ENCODE assay signal across 8 mouse cellular contexts in the genomic region with DNA sequence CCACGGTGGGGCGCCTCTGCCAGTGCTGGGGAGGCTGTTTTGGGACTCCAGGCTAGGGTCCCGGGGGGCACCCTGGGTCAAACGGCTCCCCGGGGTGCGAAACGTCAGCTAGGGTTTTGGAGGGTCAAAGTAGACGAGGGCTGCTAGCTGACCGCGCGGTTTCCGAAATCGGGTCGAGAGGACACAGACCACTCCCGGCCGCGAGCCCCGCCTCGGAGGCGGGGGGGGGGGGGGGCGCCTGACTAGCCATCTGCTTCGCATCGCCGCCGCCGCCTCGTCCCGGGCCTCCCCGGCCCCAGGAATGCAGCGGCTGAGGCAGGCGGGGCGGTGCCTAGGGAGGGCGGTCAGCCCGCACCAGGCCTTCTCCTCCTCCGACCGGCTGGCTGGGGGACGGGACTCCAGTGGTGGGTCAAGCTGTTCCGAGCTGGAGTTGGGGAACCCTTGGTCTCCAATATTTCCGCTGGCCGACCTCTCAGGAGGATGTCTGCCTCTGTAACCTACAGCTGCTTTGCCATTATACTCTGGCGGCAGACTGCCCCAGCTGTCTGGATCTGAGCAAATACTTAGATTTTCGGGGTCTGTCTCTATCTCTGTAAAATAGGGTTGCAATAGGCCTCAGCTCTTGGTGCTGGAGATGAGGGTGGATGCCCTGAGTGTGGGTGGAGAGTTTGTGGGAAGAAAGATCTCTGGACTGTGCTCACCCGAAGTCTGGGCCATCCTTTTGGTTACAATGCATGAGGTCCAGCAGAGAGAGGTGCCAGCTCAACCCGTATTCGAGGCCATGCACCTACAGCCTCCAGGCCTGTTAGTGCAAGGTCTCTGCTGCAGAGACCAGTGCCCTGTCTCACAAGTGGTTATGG. TPM values are rescaled to one million over a fixed set of nuclear protein-coding genes. Genes with fewer than 3 reads are reported as not detected.
DNase-seq lines count a peak whose midpoint lies in the region; ATAC-seq and TF ChIP-seq lines count a peak whose summit lies in the region.

No protein-coding gene starts in this region.

- peak; percentile 87 for DNase-seq in embryonic facial prominence, embryonic 10.5 days (ENCODE audit: low spot score)
- DNase-seq in kidney, adult 9 months = peak; percentile 54
- no peak for DNase-seq in right cerebral cortex, postnatal 10 days (ENCODE audit: low spot score in 2 of 2)
- no peak for DNase-seq in right cerebral cortex, postnatal 4 days

- TF ChIP-seq CTCF in E14TG2a.4 (conservative IDR thresholded peaks at IDR 0.05; ENCODE audit: low read length) = no peak
- no peak for TF ChIP-seq CTCF in testis, adult 2 months (IDR thresholded peaks at IDR 0.05; ENCODE audit: control insufficient read depth, insufficient read depth, insufficient replicate concordance, low read depth, low read length)

- peaks cover 5% of the 10 kb centered on the region; the same call in 1 of the 2 replicates for H3K9me3 ChIP-seq in E14TG2a.4 (ENCODE audit: low read length)
- no peaks in the 10 kb centered on the region for H3K9me3 ChIP-seq in embryonic facial prominence, embryonic 10.5 days
- no peaks in the 10 kb centered on the region for H3K9me3 ChIP-seq in heart, embryonic 11.5 days (replicated peaks; ENCODE audit: control insufficient read depth, low read length)
- H3K9me3 ChIP-seq in lung, embryonic 15.5 days = no peaks in the 10 kb centered on the region

- peak overlapping the region; percentile 96 for H3K27ac ChIP-seq in embryonic facial prominence, embryonic 10.5 days (replicated peaks)
- H3K27ac ChIP-seq in heart, embryonic 11.5 days (ENCODE audit: low read depth, low read length) = peak overlapping the region; percentile 81
- peak overlapping the region; percentile 94 for H3K27ac ChIP-seq in lung, embryonic 15.5 days
- no peak overlapping the region; the same call in 1 of the 2 replicates for H3K27ac ChIP-seq in testis, adult 2 months (ENCODE audit: control insufficient read depth, insufficient read depth, low read depth, low read length)

- TF ChIP-seq POLR2A in testis, adult 2 months (IDR thresholded peaks at IDR 0.05; ENCODE audit: control insufficient read depth, low read depth, low read length) = no peak

- H3K9ac ChIP-seq in heart, embryonic 11.5 days (ENCODE audit: low read depth, low read length) = peak overlapping the region; percentile 83
- H3K9ac ChIP-seq in lung, embryonic 15.5 days = peak overlapping the region; percentile 71

- peaks cover 44% of the 10 kb centered on the region for H3K4me1 ChIP-seq in E14TG2a.4 (replicated peaks; ENCODE audit: low read depth, low read length)
- H3K4me1 ChIP-seq in embryonic facial prominence, embryonic 10.5 days = peaks cover 70% of the 10 kb centered on the region
- peaks cover 36% of the 10 kb centered on the region for H3K4me1 ChIP-seq in heart, embryonic 11.5 days (ENCODE audit: control insufficient read depth, insufficient read depth, low read length)
- peaks cover 66% of the 10 kb centered on the region for H3K4me1 ChIP-seq in lung, embryonic 15.5 days
- peaks cover 28% of the 10 kb centered on the region for H3K4me1 ChIP-seq in testis, adult 2 months (ENCODE audit: control insufficient read depth, insufficient read depth, low read length)

- no peak; the same call in 1 of the 2 replicates for ATAC-seq in heart, embryonic 11.5 days (replicated peaks; ENCODE audit: insufficient number of reproducible peaks, low FRiP score, low TSS enrichment)
- peak; percentile 81 for ATAC-seq in lung, embryonic 15.5 days (ENCODE audit: borderline replicate concordance, extremely low read depth, low FRiP score, low TSS enrichment)

- H3K27me3 ChIP-seq in E14TG2a.4 (ENCODE audit: insufficient read depth, low read length) = peaks cover 95% of the 10 kb centered on the region
- H3K27me3 ChIP-seq in embryonic facial prominence, embryonic 10.5 days (replicated peaks; ENCODE audit: low read depth, poor library complexity, severe bottlenecking) = peaks cover 96% of the 10 kb centered on the region
- H3K27me3 ChIP-seq in heart, embryonic 11.5 days (ENCODE audit: control insufficient read depth, insufficient read depth, low read length) = peaks cover 66% of the 10 kb centered on the region
- peaks cover 44% of the 10 kb centered on the region for H3K27me3 ChIP-seq in lung, embryonic 15.5 days
- H3K27me3 ChIP-seq in testis, adult 2 months (ENCODE audit: control insufficient read depth, insufficient read depth, low read length) = no peaks in the 10 kb centered on the region

- peak overlapping the region; percentile 80 for H3K4me2 ChIP-seq in heart, embryonic 11.5 days
- peak overlapping the region; percentile 76 for H3K4me2 ChIP-seq in lung, embryonic 15.5 days

- H3K4me3 ChIP-seq in E14TG2a.4 (replicated peaks; ENCODE audit: low read length) = peak overlapping the region; percentile 70
- peak overlapping the region; percentile 77 for H3K4me3 ChIP-seq in embryonic facial prominence, embryonic 10.5 days
- peak overlapping the region; percentile 60 for H3K4me3 ChIP-seq in heart, embryonic 11.5 days (ENCODE audit: low read depth, low read length)
- H3K4me3 ChIP-seq in lung, embryonic 15.5 days = peak overlapping the region; percentile 60
- peak overlapping the region; percentile 54 for H3K4me3 ChIP-seq in testis, adult 2 months (ENCODE audit: control insufficient read depth, low read depth, low read length)

- 1% methylated on average over 45 of the region's 45 CpGs for WGBS in embryonic facial prominence, embryonic 10.5 days
- WGBS in heart, embryonic 11.5 days (ENCODE audit: insufficient replicate concordance) = 3% methylated on average over 38 of the region's 45 CpGs
- 4% methylated on average over 35 of the region's 45 CpGs for WGBS in lung, embryonic 15.5 days

- no peaks in the 10 kb centered on the region for H3K36me3 ChIP-seq in E14TG2a.4 (ENCODE audit: insufficient read depth, low read length)
- H3K36me3 ChIP-seq in embryonic facial prominence, embryonic 10.5 days (replicated peaks) = peaks cover 14% of the 10 kb centered on the region
- H3K36me3 ChIP-seq in heart, embryonic 11.5 days (ENCODE audit: control insufficient read depth, insufficient read depth, low read length) = 0 out of 2 replicates have a peak, but pooled peaks cover 4% of the 10 kb centered on the region
- H3K36me3 ChIP-seq in lung, embryonic 15.5 days = 0 out of 2 replicates have a peak, but pooled peaks cover 3% of the 10 kb centered on the region
- no peaks in the 10 kb centered on the region for H3K36me3 ChIP-seq in testis, adult 2 months (ENCODE audit: control insufficient read depth, insufficient read depth, low read length)

RNA-seq across cellular contexts. Expression of a gene that starts 1.5 kb away (rescaled TPM):
- 9.3 and 10.5 TPM in 2 replicates for polyA plus RNA-seq in embryonic facial prominence, embryonic 10.5 days (2016; fragmentation: Nextera tagmentation; extraction: Ambion mirVana)
- 7.2 and 9.6 TPM in 2 replicates for polyA plus RNA-seq in heart, embryonic 11.5 days (2014; fragmentation: Nextera tagmentation; extraction: Ambion mirVana)
- 20.5 and 23.9 TPM in 2 replicates for polyA plus RNA-seq in lung, embryonic 15.5 days (2015; fragmentation: Nextera tagmentation; extraction: Ambion mirVana)
- 4.1 and 5.6 TPM in 2 replicates for polyA plus RNA-seq in testis, adult 2 months (2012; rRNA removed)

RNA-seq across cellular contexts. Expression of a gene that starts 34.4 kb away (rescaled TPM):
- polyA plus RNA-seq in embryonic facial prominence, embryonic 10.5 days (2016; fragmentation: Nextera tagmentation; extraction: Ambion mirVana) = not detected in 2 replicates
- 0.13 TPM in 1 of 2 replicates, not detected in the other for polyA plus RNA-seq in heart, embryonic 11.5 days (2014; fragmentation: Nextera tagmentation; extraction: Ambion mirVana)
- 0.09 TPM in 1 of 2 replicates, not detected in the other for polyA plus RNA-seq in lung, embryonic 15.5 days (2015; fragmentation: Nextera tagmentation; extraction: Ambion mirVana)
- 4.5 and 5.6 TPM in 2 replicates for polyA plus RNA-seq in testis, adult 2 months (2012; rRNA removed)

RNA-seq across cellular contexts. Expression of a gene that starts 39.1 kb away (rescaled TPM):
- polyA plus RNA-seq in embryonic facial prominence, embryonic 10.5 days (2016; fragmentation: Nextera tagmentation; extraction: Ambion mirVana) = 64.9 and 72.8 TPM in 2 replicates
- 43.2 and 44.1 TPM in 2 replicates for polyA plus RNA-seq in heart, embryonic 11.5 days (2014; fragmentation: Nextera tagmentation; extraction: Ambion mirVana)
- 61.2 and 66.0 TPM in 2 replicates for polyA plus RNA-seq in lung, embryonic 15.5 days (2015; fragmentation: Nextera tagmentation; extraction: Ambion mirVana)
- polyA plus RNA-seq in testis, adult 2 months (2012; rRNA removed) = 9.1 and 9.4 TPM in 2 replicates

RNA-seq across cellular contexts. Expression of a gene that starts 39.6 kb away (rescaled TPM):
- 2.5 and 4.1 TPM in 2 replicates for polyA plus RNA-seq in embryonic facial prominence, embryonic 10.5 days (2016; fragmentation: Nextera tagmentation; extraction: Ambion mirVana)
- 1.0 and 1.9 TPM in 2 replicates for polyA plus RNA-seq in heart, embryonic 11.5 days (2014; fragmentation: Nextera tagmentation; extraction: Ambion mirVana)
- polyA plus RNA-seq in lung, embryonic 15.5 days (2015; fragmentation: Nextera tagmentation; extraction: Ambion mirVana) = 1.8 and 3.3 TPM in 2 replicates
- 13.9 and 17.9 TPM in 2 replicates for polyA plus RNA-seq in testis, adult 2 months (2012; rRNA removed)

Comparison
In these comparisons a context has a peak if more than half of its experiments do, and no peak if none do; other contexts are left out.
1. DNase-seq: peak in embryonic facial prominence, embryonic 10.5 days (single experiment) and kidney, adult 9 months (single experiment); none in right cerebral cortex, postnatal 10 days (0 of 2) and right cerebral cortex, postnatal 4 days (single experiment).
2. Peak in every context shown above with its lines, with median percentiles within 50 percentile points of each other: H3K4me3 ChIP-seq.